Mouse (Mus musculus): ENCODE measurements around the gene Dgkh. TPM values are rescaled to one million over a fixed set of nuclear protein-coding genes. Genes with fewer than 3 reads are reported as not detected.
"Not testable (repeated sequence)": the region's sequence is repeated elsewhere in the genome, so short reads cannot be mapped to it uniquely, and the experiment has no call there.

Gene Dgkh
- polyA plus RNA-seq, 1 experiment from 2014 or later: 3.1 TPM

DNA sequence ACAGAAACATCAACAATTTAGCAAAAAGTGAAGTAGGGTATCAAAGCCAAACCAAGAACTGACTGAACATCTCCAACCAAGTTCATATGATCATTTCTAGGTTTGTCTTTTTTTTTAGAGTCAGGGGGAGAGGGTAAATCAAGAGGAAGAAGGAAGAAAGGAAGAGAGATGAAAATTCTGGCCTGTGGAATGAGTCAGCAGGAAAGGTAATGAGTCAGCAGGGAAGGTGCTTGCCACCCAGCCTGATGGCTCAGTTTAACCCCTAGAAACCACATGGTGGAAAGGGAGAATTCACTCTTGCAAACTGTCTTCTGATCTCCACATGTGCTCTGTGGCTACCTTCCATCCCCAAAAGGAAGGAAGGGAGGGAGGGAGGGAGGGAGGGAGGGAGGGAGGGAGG, 149.4 kb downstream of the Dgkh start:
- Histone ChIP-seq H3K4me3 (no peak overlapping the region), H3K9me3 (no peaks in the 10 kb centered on the region), H3K9ac (no peak overlapping the region), H3K4me2 (no peak overlapping the region), H3K36me3 (replicated peaks) (peaks cover 19% of the 10 kb centered on the region; the same call in 1 of the 2 replicates), H3K4me1 (no peaks in the 10 kb centered on the region), H3K27ac (no peak overlapping the region), H3K27me3 (replicated peaks) (no peaks in the 10 kb centered on the region)
- ATAC-seq (replicated peaks): no peak

DNA sequence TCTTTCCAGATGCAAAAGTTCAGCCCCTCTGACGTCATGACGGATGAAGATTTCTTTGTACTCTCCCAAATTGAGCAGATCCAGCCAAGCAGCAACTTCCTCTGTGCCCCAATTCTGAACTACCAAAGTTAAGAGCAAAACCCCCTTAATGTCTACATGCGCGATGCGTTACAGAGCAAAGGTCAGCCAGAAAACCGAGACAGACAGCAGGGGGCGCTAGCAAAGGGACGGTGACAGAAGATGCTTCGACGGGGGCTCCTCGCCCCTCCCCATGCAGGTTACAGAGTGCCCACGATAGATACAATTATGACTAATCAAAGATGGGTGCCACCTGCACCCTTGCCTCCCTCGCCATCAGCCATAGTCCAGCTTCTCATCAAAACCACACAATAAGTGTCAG, 156.7 kb downstream of the Dgkh start:
- Histone ChIP-seq H3K9me3 (no peaks in the 10 kb centered on the region), H3K27ac (no peak overlapping the region), H3K27me3 (replicated peaks) (no peaks in the 10 kb centered on the region), H3K9ac (no peak overlapping the region), H3K4me3 (no peak overlapping the region), H3K36me3 (replicated peaks) (peaks cover 17% of the 10 kb centered on the region; the same call in 1 of the 2 replicates), H3K4me2 (no peak overlapping the region), H3K4me1 (no peaks in the 10 kb centered on the region)
- ATAC-seq (replicated peaks): no peak
- WGBS: 81% methylated on average over 13 of the region's 13 CpGs

GRCm38 (mm10) chr14:78568410-78568809, 164.2 kb downstream of the Dgkh start:
- Histone ChIP-seq H3K27ac (no peak overlapping the region), H3K27me3 (replicated peaks) (no peaks in the 10 kb centered on the region), H3K4me1 (no peaks in the 10 kb centered on the region), H3K9ac (no peak overlapping the region), H3K36me3 (replicated peaks) (peaks cover 9% of the 10 kb centered on the region; the same call in 1 of the 2 replicates), H3K4me3 (no peak overlapping the region), H3K4me2 (no peak overlapping the region), H3K9me3 (no peaks in the 10 kb centered on the region)
- WGBS: 94% methylated on average over 5 of the region's 5 CpGs
- no peak for ATAC-seq (replicated peaks)

DNA sequence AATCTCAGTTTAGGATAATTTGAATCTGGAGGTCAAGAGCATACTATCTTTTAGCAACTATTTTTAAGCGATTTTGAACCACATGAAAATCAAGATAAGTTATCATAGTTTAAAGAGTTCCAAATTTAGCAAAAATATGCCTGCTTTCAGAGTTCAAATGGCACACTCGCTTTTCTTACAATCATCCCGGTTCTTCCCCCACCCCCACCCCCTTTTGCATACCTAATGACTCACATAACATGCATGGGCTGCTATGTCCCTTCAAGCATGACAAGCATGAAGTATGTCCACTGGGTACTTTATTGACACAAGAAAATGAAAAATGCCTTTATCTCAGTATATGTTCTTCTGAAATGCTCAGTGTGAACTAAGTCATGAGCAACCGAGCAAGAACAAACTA, 166.1 kb downstream of the Dgkh start:
- Histone ChIP-seq H3K4me2 (no peak overlapping the region), H3K27ac (no peak overlapping the region), H3K9me3 (no peaks in the 10 kb centered on the region), H3K27me3 (replicated peaks) (no peaks in the 10 kb centered on the region), H3K4me1 (no peaks in the 10 kb centered on the region), H3K4me3 (no peak overlapping the region), H3K9ac (no peak overlapping the region), H3K36me3 (replicated peaks) (0 out of 2 replicates have a peak, but pooled peaks cover 4% of the 10 kb centered on the region)
- 73% methylated on average over 4 of the region's 4 CpGs for WGBS
- no peak for ATAC-seq (replicated peaks)

- Histone ChIP-seq H3K36me3 (replicated peaks) (0 out of 2 replicates have a peak, but pooled peaks cover under 1% of the 10 kb centered on the region), H3K9ac (no peak overlapping the region), H3K4me2 (no peak overlapping the region), H3K4me3 (no peak overlapping the region), H3K27ac (no peak overlapping the region), H3K9me3 (no peaks in the 10 kb centered on the region), H3K27me3 (replicated peaks) (no peaks in the 10 kb centered on the region), H3K4me1 (no peaks in the 10 kb centered on the region)
- ATAC-seq (replicated peaks): no peak
- 71% methylated on average over 2 of the region's 2 CpGs for WGBS
Measured at GRCm38 (mm10) chr14:78564292-78564691, 168.3 kb downstream of the Dgkh start.

GRCm38 (mm10) chr14:78563211-78563610, 169.4 kb downstream of the Dgkh start:
- H3K4me1 ChIP-seq: no peaks in the 10 kb centered on the region
- H3K9ac ChIP-seq: no peak overlapping the region
- no peak overlapping the region for H3K27ac ChIP-seq
- H3K36me3 ChIP-seq (replicated peaks): no peaks in the 10 kb centered on the region
- no peak overlapping the region for H3K4me2 ChIP-seq
- no peaks in the 10 kb centered on the region for H3K9me3 ChIP-seq
- H3K4me3 ChIP-seq: no peak overlapping the region
- H3K27me3 ChIP-seq (replicated peaks): no peaks in the 10 kb centered on the region
- WGBS: 72% methylated on average over 7 of the region's 7 CpGs
- no peak for ATAC-seq (replicated peaks)

GRCm38 (mm10) chr14:78562121-78562520, 170.5 kb downstream of the Dgkh start:
- H3K9ac ChIP-seq: no peak overlapping the region
- no peak overlapping the region for H3K4me3 ChIP-seq
- H3K36me3 ChIP-seq (replicated peaks): no peaks in the 10 kb centered on the region
- no peaks in the 10 kb centered on the region for H3K9me3 ChIP-seq
- H3K27me3 ChIP-seq (replicated peaks): no peaks in the 10 kb centered on the region
- no peak for ATAC-seq (replicated peaks)
- 88% methylated on average over 4 of the region's 4 CpGs for WGBS
- H3K4me2 ChIP-seq: no peak overlapping the region
- H3K27ac ChIP-seq: no peak overlapping the region
- H3K4me1 ChIP-seq: no peaks in the 10 kb centered on the region

DNA sequence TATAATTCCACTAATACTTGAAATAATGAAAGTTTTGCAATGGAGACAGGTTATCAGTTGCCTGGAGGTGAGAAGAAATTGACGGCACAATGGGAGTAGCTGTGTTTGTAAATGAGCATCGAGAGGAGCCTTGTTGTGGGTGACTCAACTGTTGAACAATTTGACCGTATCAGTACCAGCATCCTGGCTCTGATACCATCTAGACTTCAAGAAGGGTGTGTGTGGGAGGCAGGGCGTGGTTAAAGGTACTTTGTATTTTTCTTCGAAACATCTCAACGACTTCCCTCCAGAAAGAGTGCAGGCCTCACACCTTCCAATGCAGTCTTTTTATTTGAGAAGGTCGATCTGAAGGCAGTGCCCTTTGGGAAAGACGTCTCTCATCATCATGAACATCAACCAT, 173.5 kb downstream of the Dgkh start:
- WGBS: 91% methylated on average over 8 of the region's 8 CpGs
- H3K4me1 ChIP-seq: no peaks in the 10 kb centered on the region
- no peak for ATAC-seq (replicated peaks)
- no peaks in the 10 kb centered on the region for H3K36me3 ChIP-seq (replicated peaks)
- no peaks in the 10 kb centered on the region for H3K27me3 ChIP-seq (replicated peaks)
- H3K4me3 ChIP-seq: no peak overlapping the region
- no peaks in the 10 kb centered on the region for H3K9me3 ChIP-seq
- no peak overlapping the region for H3K4me2 ChIP-seq
- H3K27ac ChIP-seq: no peak overlapping the region
- no peak overlapping the region for H3K9ac ChIP-seq

- H3K9me3 ChIP-seq; H3K4me3 ChIP-seq; H3K9ac ChIP-seq; H3K27me3 ChIP-seq (replicated peaks); H3K4me1 ChIP-seq; ATAC-seq (replicated peaks); H3K27ac ChIP-seq; H3K4me2 ChIP-seq; H3K36me3 ChIP-seq (replicated peaks): not testable (repeated sequence)
- WGBS: 70% methylated on average over 3 of the region's 3 CpGs
Measured at GRCm38 (mm10) chr14:78554830-78555229, 177.7 kb downstream of the Dgkh start.

GRCm38 (mm10) chr14:78553661-78554060, 178.9 kb downstream of the Dgkh start:
- no peak overlapping the region for H3K4me3 ChIP-seq
- no peak overlapping the region for H3K9ac ChIP-seq
- no peak for ATAC-seq (replicated peaks)
- no peaks in the 10 kb centered on the region for H3K36me3 ChIP-seq (replicated peaks)
- WGBS: 93% methylated on average over 6 of the region's 6 CpGs
- no peak overlapping the region for H3K4me2 ChIP-seq
- H3K27me3 ChIP-seq (replicated peaks): no peaks in the 10 kb centered on the region
- no peaks in the 10 kb centered on the region for H3K4me1 ChIP-seq
- no peak overlapping the region for H3K27ac ChIP-seq
- no peaks in the 10 kb centered on the region for H3K9me3 ChIP-seq

DNA sequence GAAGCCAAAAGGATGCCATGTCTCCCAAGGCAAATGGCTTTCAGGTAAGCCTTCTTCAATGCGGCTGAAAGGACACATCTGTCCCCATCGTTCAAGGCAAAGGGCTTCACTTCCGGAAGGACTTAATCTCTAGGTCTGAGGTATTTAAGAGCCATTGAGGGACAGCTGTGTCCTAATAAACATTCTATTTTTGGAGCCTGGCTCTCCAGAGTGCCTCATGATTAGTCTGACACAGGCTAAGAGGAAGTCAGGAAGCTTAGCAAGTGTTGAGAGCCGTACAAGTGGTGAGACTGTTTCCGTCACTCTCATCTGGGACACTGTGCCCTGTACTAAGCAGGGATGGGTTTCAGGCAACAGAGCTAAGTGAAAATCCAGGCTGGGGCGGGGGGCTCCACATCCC, 183.8 kb downstream of the Dgkh start:
- H3K27ac ChIP-seq: no peak overlapping the region
- H3K36me3 ChIP-seq (replicated peaks): no peaks in the 10 kb centered on the region
- H3K4me2 ChIP-seq: no peak overlapping the region
- 75% methylated on average over 6 of the region's 6 CpGs for WGBS
- H3K4me1 ChIP-seq: no peaks in the 10 kb centered on the region
- no peaks in the 10 kb centered on the region for H3K9me3 ChIP-seq
- no peak for ATAC-seq (replicated peaks)
- no peak overlapping the region for H3K9ac ChIP-seq
- H3K4me3 ChIP-seq: no peak overlapping the region
- H3K27me3 ChIP-seq (replicated peaks): no peaks in the 10 kb centered on the region

DNA sequence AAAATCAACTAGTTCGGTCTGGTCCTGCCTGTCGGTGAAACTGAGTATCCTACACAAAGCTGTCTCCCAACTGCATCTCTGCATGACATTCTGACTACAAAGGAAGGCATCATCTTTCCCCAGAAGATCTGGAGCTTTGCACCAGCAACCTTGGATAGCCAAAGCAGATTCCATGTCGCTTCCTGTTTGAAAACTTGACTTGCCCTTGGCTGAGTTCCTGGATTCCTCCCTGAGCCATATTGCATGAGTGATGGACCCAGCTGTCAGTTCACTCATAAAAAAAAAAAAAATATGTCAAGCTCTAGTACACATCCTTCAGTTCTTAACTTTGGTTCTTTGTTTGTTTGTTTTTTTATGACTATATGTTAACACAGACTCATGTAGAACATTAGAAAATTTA, 191.3 kb downstream of the Dgkh start:
- Histone ChIP-seq H3K9me3 (no peaks in the 10 kb centered on the region), H3K27me3 (replicated peaks) (no peaks in the 10 kb centered on the region), H3K36me3 (replicated peaks) (no peaks in the 10 kb centered on the region), H3K27ac (no peak overlapping the region), H3K9ac (no peak overlapping the region), H3K4me1 (peaks cover 10% of the 10 kb centered on the region), H3K4me3 (no peak overlapping the region), H3K4me2 (no peak overlapping the region)
- no peak for ATAC-seq (replicated peaks)
- WGBS: 77% methylated on average over 3 of the region's 3 CpGs

- no peaks in the 10 kb centered on the region for H3K9me3 ChIP-seq
- no peak overlapping the region for H3K4me2 ChIP-seq
- H3K4me3 ChIP-seq: no peak overlapping the region
- H3K4me1 ChIP-seq: peaks cover 19% of the 10 kb centered on the region
- H3K36me3 ChIP-seq (replicated peaks): no peaks in the 10 kb centered on the region
- H3K27me3 ChIP-seq (replicated peaks): no peaks in the 10 kb centered on the region
- ATAC-seq (replicated peaks): no peak
- no peak overlapping the region for H3K27ac ChIP-seq
- no peak overlapping the region for H3K9ac ChIP-seq
- 97% methylated on average over 1 of the region's 1 CpGs for WGBS
Measured at GRCm38 (mm10) chr14:78539821-78540220, 192.8 kb downstream of the Dgkh start.

All from midbrain, embryonic 15.5 days (tissue).